Mouse (Mus musculus): ENCODE measurements around the gene Ptprk. TPM values are rescaled to one million over a fixed set of nuclear protein-coding genes. Genes with fewer than 3 reads are reported as not detected.
A peak's percentile ranks its signal among the peaks of the same experiment; 100 is the strongest.

Ptprk gene
- polyA plus RNA-seq, 1 experiment from 2014 or later, result 8.3 TPM

DNA sequence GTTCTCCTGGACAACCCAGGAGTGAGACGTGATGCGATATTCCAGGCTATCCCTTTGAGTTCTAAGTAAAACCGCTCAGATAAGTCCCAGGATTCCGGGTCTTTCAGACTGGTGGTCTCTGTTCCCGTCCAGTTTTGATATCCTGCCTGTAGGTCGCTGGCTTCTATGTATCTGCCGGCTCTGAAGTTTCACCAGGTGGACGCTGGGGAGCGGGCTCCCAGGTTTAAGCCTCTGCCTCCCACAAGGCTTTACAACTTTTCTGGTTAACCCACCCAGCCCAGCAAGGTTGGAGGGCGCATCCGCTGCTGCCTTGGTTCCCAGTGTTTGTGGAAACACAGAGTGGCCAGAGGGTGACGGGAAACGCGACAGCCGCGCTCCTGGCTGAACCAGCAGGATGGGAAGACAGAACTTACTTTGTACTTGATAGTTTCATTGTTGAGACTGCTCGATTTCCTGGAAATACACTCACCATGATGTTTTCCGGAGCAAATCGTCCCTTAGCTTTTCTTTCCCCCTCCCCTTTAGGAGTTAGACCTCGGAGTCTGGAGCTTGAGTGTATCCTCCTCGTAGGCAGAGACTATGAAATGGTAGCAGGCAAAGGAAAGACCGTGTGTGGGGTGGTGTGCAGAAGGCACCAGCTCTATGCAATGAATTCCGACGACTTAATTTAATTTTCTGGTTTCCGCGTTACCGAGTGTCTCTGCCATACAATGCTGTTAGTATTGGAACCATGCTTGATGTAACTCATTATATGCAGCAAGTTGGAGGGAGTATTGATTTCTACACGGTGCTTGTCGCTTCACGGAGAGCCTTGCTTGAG is 1.6 kb downstream of the Ptprk start:
- ATAC-seq (ENCODE audit: low read depth), result no peak

DNA sequence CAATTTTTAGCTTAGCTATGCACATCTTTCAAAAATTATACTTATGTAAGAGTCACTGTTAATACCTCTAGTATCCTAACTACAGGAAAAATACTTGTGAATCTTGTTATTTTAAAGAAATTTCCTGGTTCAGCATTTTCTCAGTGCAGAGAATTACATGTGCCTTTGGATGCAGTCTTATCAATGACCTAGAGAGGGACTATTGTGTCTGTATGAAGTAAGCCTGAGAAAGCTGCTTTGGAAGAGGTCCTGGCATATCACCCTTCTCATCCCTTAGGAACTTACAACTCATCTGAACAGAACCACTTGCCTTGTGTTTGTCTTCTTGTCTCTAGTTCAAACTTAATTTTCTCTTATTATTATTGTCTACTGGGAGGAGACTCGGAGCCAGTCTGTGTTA is 3.6 kb downstream of the Ptprk start:
- no peak overlapping the region for H3K27ac ChIP-seq (ENCODE audit: low read length)
- 73% methylated on average over 1 of the region's 1 CpGs for WGBS (ENCODE audit: insufficient replicate concordance)
- no peak overlapping the region for H3K4me3 ChIP-seq (ENCODE audit: low read depth, low read length)
- no peaks in the 10 kb centered on the region for H3K4me1 ChIP-seq (ENCODE audit: control insufficient read depth, low read depth, low read length)
- no peak for ATAC-seq (ENCODE audit: low read depth)
- no peaks in the 10 kb centered on the region for H3K36me3 ChIP-seq (ENCODE audit: control insufficient read depth, insufficient read depth)
- H3K27me3 ChIP-seq (ENCODE audit: control insufficient read depth, insufficient read depth, low read depth, low read length), result peaks cover 23% of the 10 kb centered on the region
- H3K4me2 ChIP-seq (ENCODE audit: low read depth, low read length), result no peak overlapping the region
- H3K9me3 ChIP-seq (replicated peaks; ENCODE audit: control insufficient read depth, low read length), result no peaks in the 10 kb centered on the region
- H3K9ac ChIP-seq (ENCODE audit: low read depth, low read length), result no peak overlapping the region

More for the DNA sequence above, 1.6 kb downstream of the Ptprk start:
- peaks cover 23% of the 10 kb centered on the region for H3K27me3 ChIP-seq (ENCODE audit: control insufficient read depth, insufficient read depth, low read depth, low read length)
- H3K27ac ChIP-seq (ENCODE audit: low read length), result no peak overlapping the region; the same call in 1 of the 2 replicates
- H3K4me3 ChIP-seq (ENCODE audit: low read depth, low read length), result peak overlapping the region; percentile 62
- H3K4me1 ChIP-seq (ENCODE audit: control insufficient read depth, low read depth, low read length), result no peaks in the 10 kb centered on the region
- 9% methylated on average over 30 of the region's 30 CpGs for WGBS (ENCODE audit: insufficient replicate concordance)
- H3K9me3 ChIP-seq (replicated peaks; ENCODE audit: control insufficient read depth, low read length), result no peaks in the 10 kb centered on the region
- H3K36me3 ChIP-seq (ENCODE audit: control insufficient read depth, insufficient read depth), result no peaks in the 10 kb centered on the region
- peak overlapping the region; percentile 54 for H3K4me2 ChIP-seq (ENCODE audit: low read depth, low read length)
- H3K9ac ChIP-seq (ENCODE audit: low read depth, low read length), result peak overlapping the region; percentile 62; the same call in 1 of the 2 replicates

DNA sequence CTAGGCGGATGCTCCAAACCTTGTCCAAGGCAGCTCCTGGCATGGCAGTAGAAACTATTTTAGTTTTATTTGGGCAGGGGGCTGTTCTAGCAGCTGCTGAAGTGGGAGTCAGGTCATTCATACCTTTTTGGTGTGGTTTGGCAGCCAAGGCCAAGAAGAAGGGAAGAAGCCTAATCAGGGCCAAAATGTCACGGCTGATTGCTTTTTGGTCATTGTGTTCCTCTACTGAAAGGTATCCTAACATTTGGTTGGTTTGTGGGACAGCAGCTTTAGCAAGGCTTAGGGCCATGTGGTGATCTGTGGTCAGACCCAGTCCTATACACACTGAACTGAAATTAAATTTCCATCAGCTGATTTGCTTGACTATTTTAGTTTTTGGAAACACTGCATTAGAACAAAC is 6.6 kb downstream of the Ptprk start:
- Histone ChIP-seq H3K9ac (ENCODE audit: low read depth, low read length) (no peak overlapping the region), H3K36me3 (ENCODE audit: control insufficient read depth, insufficient read depth) (no peaks in the 10 kb centered on the region), H3K4me1 (ENCODE audit: control insufficient read depth, low read depth, low read length) (no peaks in the 10 kb centered on the region), H3K4me3 (ENCODE audit: low read depth, low read length) (no peak overlapping the region), H3K4me2 (ENCODE audit: low read depth, low read length) (no peak overlapping the region), H3K27me3 (ENCODE audit: control insufficient read depth, insufficient read depth, low read depth, low read length) (peaks cover 4% of the 10 kb centered on the region; the same call in 1 of the 2 replicates), H3K27ac (ENCODE audit: low read length) (no peak overlapping the region), H3K9me3 (replicated peaks; ENCODE audit: control insufficient read depth, low read length) (no peaks in the 10 kb centered on the region)
- WGBS (ENCODE audit: insufficient replicate concordance), result 60% methylated on average over 2 of the region's 2 CpGs
- no peak for ATAC-seq (ENCODE audit: low read depth)

DNA sequence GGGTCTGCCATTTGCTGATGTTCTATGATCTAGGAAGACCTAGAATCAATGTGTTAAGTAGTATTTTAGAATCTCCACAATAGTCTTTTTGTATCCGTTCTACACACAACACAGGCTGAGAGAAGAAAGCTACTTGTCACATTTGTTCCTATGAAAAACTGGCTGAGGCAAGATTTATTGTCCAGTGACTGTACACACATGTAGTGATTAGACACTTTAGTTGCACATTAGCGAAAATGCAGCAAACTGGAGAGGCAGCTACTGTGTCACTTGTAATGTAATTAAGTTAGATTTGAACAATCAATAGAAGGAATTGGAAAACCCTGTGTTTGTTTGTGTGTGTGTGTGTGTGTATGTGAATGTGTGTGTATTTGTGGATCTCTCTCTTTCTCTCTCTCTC is 8.6 kb downstream of the Ptprk start:
- Histone ChIP-seq H3K4me3 (ENCODE audit: low read depth, low read length) (no peak overlapping the region), H3K9me3 (replicated peaks; ENCODE audit: control insufficient read depth, low read length) (no peaks in the 10 kb centered on the region), H3K9ac (ENCODE audit: low read depth, low read length) (no peak overlapping the region), H3K4me1 (ENCODE audit: control insufficient read depth, low read depth, low read length) (no peaks in the 10 kb centered on the region), H3K36me3 (ENCODE audit: control insufficient read depth, insufficient read depth) (no peaks in the 10 kb centered on the region), H3K27me3 (ENCODE audit: control insufficient read depth, insufficient read depth, low read depth, low read length) (no peaks in the 10 kb centered on the region), H3K4me2 (ENCODE audit: low read depth, low read length) (no peak overlapping the region), H3K27ac (ENCODE audit: low read length) (no peak overlapping the region)
- 50% methylated on average over 2 of the region's 2 CpGs for WGBS (ENCODE audit: insufficient replicate concordance)
- ATAC-seq (ENCODE audit: low read depth), result no peak

DNA sequence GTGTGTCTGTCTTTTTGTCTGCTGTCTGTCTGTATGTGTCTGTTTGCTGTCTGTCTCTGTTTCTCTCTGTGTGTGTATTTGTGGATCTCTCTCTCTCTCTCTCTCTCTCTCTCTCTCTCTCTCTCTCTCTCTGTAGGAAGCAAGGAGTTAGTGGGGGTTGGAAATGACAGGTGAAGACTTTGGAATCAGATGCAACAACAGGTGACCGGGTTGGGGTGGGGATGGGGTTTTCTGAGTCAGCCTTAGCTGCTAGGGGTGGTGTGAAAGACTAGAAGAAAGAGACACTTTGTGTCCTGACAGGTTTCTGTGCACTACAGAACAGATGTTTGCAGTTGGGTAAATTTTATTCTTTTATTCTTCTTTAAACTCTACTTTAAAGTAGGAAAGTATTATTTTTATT is 9.0 kb downstream of the Ptprk start:
- Histone ChIP-seq H3K27ac (ENCODE audit: low read length) (no peak overlapping the region), H3K4me2 (ENCODE audit: low read depth, low read length) (no peak overlapping the region), H3K36me3 (ENCODE audit: control insufficient read depth, insufficient read depth) (no peaks in the 10 kb centered on the region), H3K27me3 (ENCODE audit: control insufficient read depth, insufficient read depth, low read depth, low read length) (no peaks in the 10 kb centered on the region), H3K9me3 (replicated peaks; ENCODE audit: control insufficient read depth, low read length) (no peaks in the 10 kb centered on the region), H3K4me3 (ENCODE audit: low read depth, low read length) (no peak overlapping the region), H3K4me1 (ENCODE audit: control insufficient read depth, low read depth, low read length) (no peaks in the 10 kb centered on the region), H3K9ac (ENCODE audit: low read depth, low read length) (no peak overlapping the region)
- 36% methylated on average over 1 of the region's 1 CpGs for WGBS (ENCODE audit: insufficient replicate concordance)
- ATAC-seq (ENCODE audit: low read depth), result no peak

DNA sequence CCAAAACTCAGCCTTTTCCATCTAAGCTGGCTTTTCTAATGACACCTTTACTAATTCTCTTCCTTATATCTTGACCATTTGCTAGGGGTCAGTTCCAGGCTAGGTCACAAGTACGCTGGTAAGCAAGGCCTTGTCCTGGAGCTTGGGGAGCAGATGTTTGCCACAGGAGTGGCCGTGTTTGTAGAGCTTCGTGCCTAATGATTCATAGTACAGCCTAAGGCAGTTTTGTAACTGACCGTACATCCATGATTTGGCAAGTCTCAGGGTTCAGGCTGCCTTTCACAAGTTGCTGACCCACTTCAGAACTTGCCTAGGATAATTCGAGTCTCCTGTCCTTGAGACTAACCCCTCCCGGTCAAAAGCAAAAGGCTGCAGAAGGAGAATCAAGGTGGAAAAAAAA is 12.7 kb downstream of the Ptprk start:
- ATAC-seq (ENCODE audit: low read depth), result peak; percentile 65; the same call in 1 of the 2 replicates
- no peaks in the 10 kb centered on the region for H3K36me3 ChIP-seq (ENCODE audit: control insufficient read depth, insufficient read depth)
- no peak overlapping the region for H3K9ac ChIP-seq (ENCODE audit: low read depth, low read length)
- H3K27me3 ChIP-seq (ENCODE audit: control insufficient read depth, insufficient read depth, low read depth, low read length), result no peaks in the 10 kb centered on the region
- H3K9me3 ChIP-seq (replicated peaks; ENCODE audit: control insufficient read depth, low read length), result no peaks in the 10 kb centered on the region
- no peak overlapping the region for H3K4me3 ChIP-seq (ENCODE audit: low read depth, low read length)
- H3K4me1 ChIP-seq (ENCODE audit: control insufficient read depth, low read depth, low read length), result no peaks in the 10 kb centered on the region
- WGBS (ENCODE audit: insufficient replicate concordance), result 47% methylated on average over 6 of the region's 6 CpGs
- no peak overlapping the region for H3K4me2 ChIP-seq (ENCODE audit: low read depth, low read length)
- no peak overlapping the region for H3K27ac ChIP-seq (ENCODE audit: low read length)

DNA sequence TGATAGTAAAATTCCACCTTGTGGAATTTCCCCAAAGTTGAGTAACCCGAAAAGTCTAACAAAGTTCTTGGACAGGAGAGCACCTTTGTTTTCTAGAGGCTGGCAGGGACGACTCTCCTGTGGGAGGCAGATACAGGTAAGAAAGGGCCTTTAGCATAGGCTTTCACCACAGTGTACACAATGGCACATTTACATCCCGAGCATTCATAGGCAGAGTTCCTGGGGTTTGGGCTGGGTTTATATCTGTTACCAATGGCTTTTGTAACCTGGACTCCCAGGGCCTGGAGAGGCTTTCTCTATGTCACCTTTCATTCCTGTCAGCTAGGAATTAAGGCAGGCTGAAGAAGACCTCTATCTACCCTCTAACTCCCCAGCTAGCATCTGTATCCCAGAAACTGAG is 13.1 kb downstream of the Ptprk start:
- Histone ChIP-seq H3K9ac (ENCODE audit: low read depth, low read length) (no peak overlapping the region), H3K27me3 (ENCODE audit: control insufficient read depth, insufficient read depth, low read depth, low read length) (no peaks in the 10 kb centered on the region), H3K4me3 (ENCODE audit: low read depth, low read length) (no peak overlapping the region), H3K36me3 (ENCODE audit: control insufficient read depth, insufficient read depth) (no peaks in the 10 kb centered on the region), H3K27ac (ENCODE audit: low read length) (no peak overlapping the region), H3K9me3 (replicated peaks; ENCODE audit: control insufficient read depth, low read length) (no peaks in the 10 kb centered on the region), H3K4me1 (ENCODE audit: control insufficient read depth, low read depth, low read length) (no peaks in the 10 kb centered on the region), H3K4me2 (ENCODE audit: low read depth, low read length) (no peak overlapping the region)
- peak; percentile 56 for ATAC-seq (ENCODE audit: low read depth)
- WGBS (ENCODE audit: insufficient replicate concordance), result 49% methylated on average over 3 of the region's 3 CpGs

DNA sequence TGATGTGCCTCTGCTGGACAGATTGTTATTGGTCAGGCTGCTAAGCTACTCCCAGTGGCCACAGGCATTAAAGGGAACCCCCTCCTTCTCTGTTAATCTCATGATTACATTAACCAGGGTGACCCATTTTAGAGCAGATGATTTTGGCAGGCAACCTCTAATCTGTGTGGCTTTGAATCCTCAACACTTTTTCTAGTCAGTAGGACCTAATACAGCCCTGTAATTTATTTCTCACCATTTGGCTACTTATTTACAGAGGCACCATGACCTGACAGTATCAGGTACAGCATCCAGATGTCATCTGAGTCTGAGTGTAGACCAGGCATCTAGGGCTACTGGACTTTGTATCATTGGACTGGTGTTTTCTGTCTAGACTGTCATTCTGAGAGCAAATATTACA is 21.4 kb downstream of the Ptprk start:
- Histone ChIP-seq H3K27me3 (ENCODE audit: control insufficient read depth, insufficient read depth, low read depth, low read length) (no peaks in the 10 kb centered on the region), H3K4me3 (ENCODE audit: low read depth, low read length) (no peak overlapping the region), H3K4me1 (ENCODE audit: control insufficient read depth, low read depth, low read length) (no peaks in the 10 kb centered on the region; the same call in 1 of the 2 replicates), H3K4me2 (ENCODE audit: low read depth, low read length) (no peak overlapping the region), H3K27ac (ENCODE audit: low read length) (no peak overlapping the region), H3K36me3 (ENCODE audit: control insufficient read depth, insufficient read depth) (no peaks in the 10 kb centered on the region), H3K9ac (ENCODE audit: low read depth, low read length) (no peak overlapping the region), H3K9me3 (replicated peaks; ENCODE audit: control insufficient read depth, low read length) (no peaks in the 10 kb centered on the region)
- peak; percentile 79 for ATAC-seq (ENCODE audit: low read depth)

DNA sequence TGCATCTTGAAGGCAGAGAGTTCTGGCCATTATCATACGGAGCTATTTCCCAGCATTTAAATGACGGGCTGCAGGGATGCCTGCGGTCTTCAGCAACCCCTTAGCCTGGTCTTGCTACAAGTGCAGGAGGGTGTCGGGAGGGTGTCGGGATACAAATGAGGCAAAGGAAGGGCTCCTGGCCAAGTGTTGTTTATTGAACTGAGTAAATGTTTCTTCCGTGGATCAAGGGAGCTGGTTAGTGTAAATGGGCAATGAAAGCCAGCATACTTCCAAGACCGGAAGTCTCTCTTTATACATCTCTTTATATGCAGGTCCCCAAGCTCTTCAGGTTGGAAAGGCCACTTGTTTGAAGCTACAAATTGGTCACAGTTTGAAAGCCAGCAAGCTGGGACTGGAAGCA is 23.0 kb downstream of the Ptprk start:
- no peaks in the 10 kb centered on the region; the same call in 1 of the 2 replicates for H3K4me1 ChIP-seq (ENCODE audit: control insufficient read depth, low read depth, low read length)
- no peak overlapping the region for H3K4me2 ChIP-seq (ENCODE audit: low read depth, low read length)
- H3K27me3 ChIP-seq (ENCODE audit: control insufficient read depth, insufficient read depth, low read depth, low read length), result no peaks in the 10 kb centered on the region
- H3K36me3 ChIP-seq (ENCODE audit: control insufficient read depth, insufficient read depth), result no peaks in the 10 kb centered on the region
- no peak overlapping the region for H3K4me3 ChIP-seq (ENCODE audit: low read depth, low read length)
- no peak for ATAC-seq (ENCODE audit: low read depth)
- no peaks in the 10 kb centered on the region for H3K9me3 ChIP-seq (replicated peaks; ENCODE audit: control insufficient read depth, low read length)
- no peak overlapping the region for H3K27ac ChIP-seq (ENCODE audit: low read length)
- 45% methylated on average over 7 of the region's 7 CpGs for WGBS (ENCODE audit: insufficient replicate concordance)
- no peak overlapping the region for H3K9ac ChIP-seq (ENCODE audit: low read depth, low read length)

Measured in liver, embryonic 16.5 days (tissue).